Mouse (Mus musculus): Measurements from ENCODE around the gene Ppp2r5d. TPM values are rescaled to one million over a fixed set of nuclear protein-coding genes. Genes with fewer than 3 reads are reported as not detected.

The Ppp2r5d gene
- polyA plus RNA-seq, 1 experiment from 2014 or later = 73.9 TPM

DNA sequence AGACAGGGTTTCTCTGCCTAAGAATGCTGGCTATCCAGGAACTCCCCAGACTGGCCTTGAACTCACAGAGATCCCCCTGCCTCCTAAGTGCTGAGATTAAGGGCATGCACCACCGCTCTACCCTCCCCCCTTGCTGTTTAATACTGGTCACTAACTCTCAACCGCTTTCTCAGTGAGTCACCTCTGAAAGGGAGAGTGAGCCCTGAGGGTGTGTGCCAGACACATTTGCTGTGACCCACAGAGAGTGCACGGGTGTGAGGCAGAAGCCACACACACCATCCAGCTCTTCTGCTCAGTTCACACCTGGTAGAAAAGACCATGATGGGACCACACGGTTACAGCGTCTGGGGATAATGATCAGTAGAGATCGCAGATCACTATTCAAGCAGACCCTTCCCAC is 6.4 kb downstream of the Ppp2r5d start:
- 92% methylated on average over 6 of the region's 6 CpGs for WGBS
- Histone ChIP-seq H3K9me3 (replicated peaks; ENCODE audit: control insufficient read depth, low read length) (no peaks in the 10 kb centered on the region), H3K4me3 (ENCODE audit: low read depth, low read length) (no peak overlapping the region), H3K36me3 (ENCODE audit: control insufficient read depth, insufficient read depth, low read length) (peaks cover 24% of the 10 kb centered on the region), H3K4me2 (ENCODE audit: low read length) (no peak overlapping the region), H3K27ac (ENCODE audit: low read depth, low read length) (no peak overlapping the region), H3K4me1 (ENCODE audit: control insufficient read depth, insufficient read depth, low read length) (peaks cover 10% of the 10 kb centered on the region), H3K9ac (ENCODE audit: low read length) (no peak overlapping the region), H3K27me3 (replicated peaks; ENCODE audit: control insufficient read depth, insufficient read depth, low read length) (no peaks in the 10 kb centered on the region)
- DNase-seq (ENCODE audit: low spot score) (no peak), ATAC-seq (no peak)

DNA sequence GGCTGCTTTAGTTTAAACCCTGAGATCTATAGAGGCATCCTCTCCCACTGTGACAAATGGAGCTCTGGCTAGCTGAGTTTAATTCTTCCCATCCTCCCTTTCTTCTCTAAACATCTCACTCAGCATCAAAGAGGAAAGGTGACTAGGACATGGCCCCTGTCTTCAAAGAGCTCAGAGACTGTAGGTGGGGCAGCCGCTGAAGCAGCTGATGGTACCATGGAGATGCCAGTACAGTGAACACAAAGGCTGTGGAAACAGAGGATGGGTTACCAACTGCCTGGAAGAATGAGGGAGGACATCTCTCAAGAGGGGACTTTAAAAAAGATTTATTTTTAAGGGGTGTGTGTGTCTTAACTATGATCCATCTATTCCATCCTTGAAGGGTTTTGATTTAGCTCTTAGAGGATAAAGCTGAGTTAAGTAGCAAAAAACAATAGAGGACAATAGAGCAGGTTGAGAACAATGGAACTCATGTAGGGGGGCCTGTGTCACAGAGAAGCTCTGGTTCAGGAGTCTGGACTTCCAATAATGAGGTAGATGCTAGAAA is 10.3 kb downstream of the Ppp2r5d start:
- no peak for DNase-seq (ENCODE audit: low spot score)

DNA sequence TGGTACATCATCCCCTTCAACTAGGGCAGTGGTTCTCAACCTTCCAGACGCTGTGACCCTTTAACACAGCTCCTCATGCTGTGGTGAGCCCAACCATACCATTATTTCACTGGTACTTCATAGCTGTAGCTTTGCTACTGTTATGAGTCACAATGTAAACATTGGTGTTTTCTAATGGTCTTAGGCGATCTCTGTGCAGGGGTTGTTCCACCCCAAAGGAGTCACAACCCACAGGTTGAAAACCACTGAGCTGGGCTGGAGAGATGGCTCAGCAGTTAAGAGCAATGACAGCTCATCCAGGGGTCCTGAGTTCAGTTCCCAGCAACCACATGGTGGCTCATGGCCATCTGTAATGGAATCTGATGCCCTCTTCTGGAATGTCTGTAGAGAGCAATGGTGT is 13.5 kb downstream of the Ppp2r5d start:
- Histone ChIP-seq H3K9ac (ENCODE audit: low read length) (no peak overlapping the region), H3K4me3 (ENCODE audit: low read depth, low read length) (no peak overlapping the region), H3K9me3 (replicated peaks; ENCODE audit: control insufficient read depth, low read length) (no peaks in the 10 kb centered on the region), H3K4me1 (ENCODE audit: control insufficient read depth, insufficient read depth, low read length) (no peaks in the 10 kb centered on the region), H3K27ac (ENCODE audit: low read depth, low read length) (no peak overlapping the region), H3K4me2 (ENCODE audit: low read length) (no peak overlapping the region), H3K27me3 (replicated peaks; ENCODE audit: control insufficient read depth, insufficient read depth, low read length) (no peaks in the 10 kb centered on the region), H3K36me3 (ENCODE audit: control insufficient read depth, insufficient read depth, low read length) (peaks cover 16% of the 10 kb centered on the region)
- 88% methylated on average over 2 of the region's 2 CpGs for WGBS
- ATAC-seq (no peak), DNase-seq (ENCODE audit: low spot score) (no peak)

More for the DNA sequence above, 10.3 kb downstream of the Ppp2r5d start:
- WGBS = 86% methylated on average over 1 of the region's 1 CpGs
- Histone ChIP-seq H3K4me1 (ENCODE audit: control insufficient read depth, insufficient read depth, low read length) (no peaks in the 10 kb centered on the region), H3K27me3 (replicated peaks; ENCODE audit: control insufficient read depth, insufficient read depth, low read length) (no peaks in the 10 kb centered on the region), H3K9me3 (replicated peaks; ENCODE audit: control insufficient read depth, low read length) (no peaks in the 10 kb centered on the region), H3K4me3 (ENCODE audit: low read depth, low read length) (no peak overlapping the region), H3K9ac (ENCODE audit: low read length) (no peak overlapping the region), H3K4me2 (ENCODE audit: low read length) (no peak overlapping the region), H3K27ac (ENCODE audit: low read depth, low read length) (no peak overlapping the region), H3K36me3 (ENCODE audit: control insufficient read depth, insufficient read depth, low read length) (peaks cover 20% of the 10 kb centered on the region)
- ATAC-seq = 0 out of 2 replicates have a peak, but pooled peaks have one; percentile 26

DNA sequence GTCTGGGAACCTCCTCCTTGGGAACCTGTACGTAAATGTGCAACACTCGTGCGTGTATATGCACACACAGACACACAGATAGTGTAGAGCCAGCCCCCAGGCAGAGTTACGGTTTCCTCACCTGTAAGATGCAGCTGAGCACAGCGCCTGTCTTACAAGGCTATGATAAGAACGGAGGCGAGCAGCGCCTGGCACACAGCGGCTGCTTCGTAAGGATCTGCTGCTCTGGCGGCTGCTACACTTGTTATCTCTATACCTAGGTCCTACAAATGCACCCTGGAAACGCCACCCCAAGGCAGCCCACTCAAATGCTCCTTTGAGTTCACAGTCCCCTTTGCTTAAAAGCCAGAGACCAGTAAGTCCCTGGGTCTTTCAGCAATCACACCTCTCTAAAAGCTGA is 14.2 kb downstream of the Ppp2r5d start:
- WGBS = 93% methylated on average over 12 of the region's 12 CpGs
- Histone ChIP-seq H3K9me3 (replicated peaks; ENCODE audit: control insufficient read depth, low read length) (no peaks in the 10 kb centered on the region), H3K9ac (ENCODE audit: low read length) (no peak overlapping the region), H3K27me3 (replicated peaks; ENCODE audit: control insufficient read depth, insufficient read depth, low read length) (no peaks in the 10 kb centered on the region), H3K27ac (ENCODE audit: low read depth, low read length) (no peak overlapping the region), H3K4me1 (ENCODE audit: control insufficient read depth, insufficient read depth, low read length) (no peaks in the 10 kb centered on the region), H3K36me3 (ENCODE audit: control insufficient read depth, insufficient read depth, low read length) (peaks cover 20% of the 10 kb centered on the region), H3K4me3 (ENCODE audit: low read depth, low read length) (no peak overlapping the region), H3K4me2 (ENCODE audit: low read length) (no peak overlapping the region)
- DNase-seq (ENCODE audit: low spot score) = no peak
- no peak for ATAC-seq

DNA sequence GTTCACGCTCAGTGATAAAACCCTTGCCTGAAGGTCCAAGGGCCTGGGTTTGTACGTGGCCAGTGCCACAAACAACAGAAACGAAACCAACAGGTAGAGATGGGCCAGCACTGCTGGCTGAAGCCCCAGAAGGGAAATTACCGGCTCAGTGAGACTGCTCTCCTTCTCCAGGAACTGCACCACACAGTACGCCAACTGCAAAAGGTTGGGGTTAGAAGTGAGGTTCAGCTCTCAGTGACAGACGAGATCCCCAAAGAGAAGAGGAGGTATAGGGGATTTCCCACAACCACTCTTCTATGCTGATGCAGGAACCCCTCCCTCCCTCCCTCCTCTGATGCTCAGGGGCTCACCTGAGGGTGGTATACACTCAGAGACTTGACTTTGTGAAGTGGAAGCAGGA is 19.0 kb downstream of the Ppp2r5d start:
- Histone ChIP-seq H3K4me1 (ENCODE audit: control insufficient read depth, insufficient read depth, low read length) (peaks cover 6% of the 10 kb centered on the region), H3K27ac (ENCODE audit: low read depth, low read length) (no peak overlapping the region), H3K4me2 (ENCODE audit: low read length) (no peak overlapping the region), H3K36me3 (ENCODE audit: control insufficient read depth, insufficient read depth, low read length) (peaks cover 50% of the 10 kb centered on the region), H3K9me3 (replicated peaks; ENCODE audit: control insufficient read depth, low read length) (no peaks in the 10 kb centered on the region), H3K27me3 (replicated peaks; ENCODE audit: control insufficient read depth, insufficient read depth, low read length) (no peaks in the 10 kb centered on the region), H3K9ac (ENCODE audit: low read length) (no peak overlapping the region), H3K4me3 (ENCODE audit: low read depth, low read length) (no peak overlapping the region)
- WGBS = 97% methylated on average over 6 of the region's 6 CpGs
- no peak for ATAC-seq
- no peak for DNase-seq (ENCODE audit: low spot score)

DNA sequence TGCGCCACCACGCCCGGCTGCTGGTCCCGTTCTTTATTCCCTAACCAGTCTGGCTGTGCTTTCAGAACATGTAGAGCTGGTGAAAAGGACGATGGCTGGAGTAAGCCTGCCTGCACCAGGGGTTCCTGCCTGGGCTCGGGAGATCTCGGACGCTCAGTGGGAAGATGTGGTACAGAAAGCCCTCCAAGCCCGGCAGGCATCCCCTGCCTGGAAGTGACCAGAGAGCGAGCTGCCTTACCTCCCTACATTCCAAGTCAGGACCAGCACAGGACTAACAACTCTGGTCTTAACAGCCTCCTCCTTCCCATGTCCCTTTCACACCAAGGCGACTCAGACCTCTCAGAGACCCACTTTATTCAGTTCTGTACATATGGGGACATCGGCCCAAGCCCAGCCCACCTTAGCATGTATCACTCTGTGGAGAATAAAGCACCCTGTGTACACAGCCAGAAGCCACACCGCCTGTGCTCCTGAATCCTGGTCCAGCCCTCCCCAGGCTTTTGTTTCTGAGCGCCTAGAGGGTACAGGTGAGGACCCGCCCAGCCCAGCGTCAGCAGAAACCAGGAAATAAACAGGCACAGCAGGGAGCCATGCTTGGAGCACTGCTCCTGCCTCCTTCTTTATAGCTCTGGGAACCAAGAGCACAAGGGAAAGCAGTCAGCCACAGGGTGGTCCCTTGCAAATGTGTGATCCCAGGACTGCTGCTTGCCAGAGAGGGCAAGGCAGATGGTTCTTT is 22.1 kb downstream of the Ppp2r5d start:
- H3K4me2 ChIP-seq (ENCODE audit: low read length) = no peak overlapping the region
- no peak for ATAC-seq
- no peak for DNase-seq (ENCODE audit: low spot score)
- H3K4me1 ChIP-seq (ENCODE audit: control insufficient read depth, insufficient read depth, low read length) = peaks cover 18% of the 10 kb centered on the region
- no peaks in the 10 kb centered on the region for H3K9me3 ChIP-seq (replicated peaks; ENCODE audit: control insufficient read depth, low read length)
- no peak overlapping the region for H3K4me3 ChIP-seq (ENCODE audit: low read depth, low read length)
- peaks cover 54% of the 10 kb centered on the region for H3K36me3 ChIP-seq (ENCODE audit: control insufficient read depth, insufficient read depth, low read length)
- H3K27me3 ChIP-seq (replicated peaks; ENCODE audit: control insufficient read depth, insufficient read depth, low read length) = no peaks in the 10 kb centered on the region
- no peak overlapping the region for H3K27ac ChIP-seq (ENCODE audit: low read depth, low read length)
- H3K9ac ChIP-seq (ENCODE audit: low read length) = no peak overlapping the region
- 76% methylated on average over 16 of the region's 16 CpGs for WGBS

DNA sequence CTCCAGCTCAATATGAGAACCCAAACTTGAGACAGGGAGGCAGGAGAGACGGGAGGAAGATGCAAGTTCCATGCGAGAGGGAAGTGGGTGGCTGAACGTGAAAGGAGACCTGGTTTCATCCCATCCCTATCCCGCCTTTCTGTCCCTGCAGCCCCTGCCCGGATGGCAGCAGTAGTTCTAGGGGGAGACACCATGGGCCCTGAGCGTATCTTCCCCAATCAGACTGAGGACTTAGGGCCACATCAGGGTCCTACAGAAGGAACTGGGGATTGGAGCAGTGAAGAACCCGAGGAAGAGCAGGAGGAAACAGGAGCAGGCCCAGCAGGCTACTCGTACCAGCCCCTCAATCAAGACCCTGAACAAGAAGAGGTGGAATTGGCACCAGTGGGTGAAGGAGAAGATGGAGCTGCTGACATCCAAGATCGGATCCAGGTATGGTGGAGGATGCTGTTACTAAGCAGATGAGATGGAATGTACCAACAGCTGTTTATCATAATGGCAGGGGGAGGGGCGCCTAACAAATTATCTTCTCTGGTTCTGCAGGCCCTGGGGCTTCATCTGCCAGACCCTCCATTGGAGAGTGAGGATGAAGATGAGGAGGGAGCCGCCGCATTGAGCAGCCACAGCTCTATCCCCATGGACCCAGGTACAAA is 23.3 kb downstream of the Ppp2r5d start:
- no peak for DNase-seq (ENCODE audit: low spot score)
- peak overlapping the region; percentile 80 for H3K4me3 ChIP-seq (ENCODE audit: low read depth, low read length)
- peaks cover 18% of the 10 kb centered on the region for H3K4me1 ChIP-seq (ENCODE audit: control insufficient read depth, insufficient read depth, low read length)
- H3K27ac ChIP-seq (ENCODE audit: low read depth, low read length) = no peak overlapping the region
- H3K9me3 ChIP-seq (replicated peaks; ENCODE audit: control insufficient read depth, low read length) = no peaks in the 10 kb centered on the region
- WGBS = 31% methylated on average over 12 of the region's 12 CpGs
- peak overlapping the region; percentile 70 for H3K9ac ChIP-seq (ENCODE audit: low read length)
- H3K27me3 ChIP-seq (replicated peaks; ENCODE audit: control insufficient read depth, insufficient read depth, low read length) = no peaks in the 10 kb centered on the region
- H3K4me2 ChIP-seq (ENCODE audit: low read length) = peak overlapping the region; percentile 79
- ATAC-seq = no peak
- peaks cover 58% of the 10 kb centered on the region for H3K36me3 ChIP-seq (ENCODE audit: control insufficient read depth, insufficient read depth, low read length)

DNA sequence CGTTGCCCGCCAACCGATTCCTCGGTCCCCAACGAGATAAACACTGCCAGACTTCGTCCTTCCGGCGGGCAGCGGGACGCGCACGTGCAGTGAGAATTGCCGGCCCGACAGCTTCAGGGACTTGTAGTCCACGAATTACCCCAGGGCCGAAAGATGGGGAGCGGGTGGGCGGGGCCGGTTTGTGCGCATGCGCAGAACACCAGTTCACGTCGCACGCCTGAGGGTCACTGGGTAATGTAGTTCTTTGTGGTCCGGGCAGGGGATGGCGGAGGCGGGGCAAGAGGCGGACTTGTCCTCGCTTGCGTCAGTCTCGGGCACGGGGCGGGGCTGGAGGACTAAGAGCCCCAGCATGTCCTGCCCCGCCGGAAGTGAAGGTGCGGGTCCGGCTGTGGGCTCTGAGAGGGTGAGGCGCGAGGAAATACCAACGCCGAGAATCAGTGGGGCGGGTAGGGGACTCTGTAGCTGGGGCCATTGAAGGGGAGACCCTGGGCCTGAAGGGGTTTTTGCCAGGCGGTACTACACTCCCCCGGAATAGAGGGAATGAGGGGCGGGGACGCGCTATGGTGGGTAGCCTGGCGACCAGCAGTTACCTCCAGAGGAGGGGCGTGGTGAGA is 24.0 kb downstream of the Ppp2r5d start, which contains the start of gene Klhdc3:
Gene Klhdc3 (minus strand): TSS at position 155 of the 614 bp plus-strand sequence.
- WGBS = under 1% methylated on average over 49 of the region's 49 CpGs
- H3K27me3 ChIP-seq (replicated peaks; ENCODE audit: control insufficient read depth, insufficient read depth, low read length) = no peaks in the 10 kb centered on the region
- peak within 1 kb of the TSS; percentile 80 for H3K27ac ChIP-seq (ENCODE audit: low read depth, low read length)
- peak within 1 kb of the TSS; percentile 79 for H3K4me2 ChIP-seq (ENCODE audit: low read length)
- peaks cover 58% of the 10 kb centered on the region for H3K36me3 ChIP-seq (ENCODE audit: control insufficient read depth, insufficient read depth, low read length)
- peaks cover 18% of the 10 kb centered on the region for H3K4me1 ChIP-seq (ENCODE audit: control insufficient read depth, insufficient read depth, low read length)
- peak; percentile 98 for ATAC-seq
- peak within 1 kb of the TSS; percentile 76 for H3K9ac ChIP-seq (ENCODE audit: low read length)
- peak within 1 kb of the TSS; percentile 80 for H3K4me3 ChIP-seq (ENCODE audit: low read depth, low read length)
- DNase-seq (ENCODE audit: low spot score) = peak; percentile 99
- no peaks in the 10 kb centered on the region for H3K9me3 ChIP-seq (replicated peaks; ENCODE audit: control insufficient read depth, low read length)

Measured in forebrain, embryonic 14.5 days (tissue).